Mouse (Mus musculus) E14TG2a.4 (cell line): ENCODE measurements around the gene Racgap1.

Experiments
- CTCF ChIP-seq: conservative IDR thresholded peaks from 2 replicates; pipeline ENCODE4 v1.5.1; 2014; ENCODE audit warnings: low read length
- NANOG ChIP-seq: IDR thresholded peaks from 2 replicates; pipeline ENCODE4 v1.6.1; 2014; ENCODE audit warnings: borderline replicate concordance, low read length, mixed read lengths
- POU5F1 ChIP-seq: IDR thresholded peaks from 2 replicates; pipeline ENCODE4 v1.6.1; 2014; ENCODE audit warnings: low read length, borderline replicate concordance

- TF ChIP-seq POU5F1 (no peak), CTCF (peak; percentile 58), NANOG (no peak)
Measured at GRCm38 (mm10) chr15:99678063-99678800, 26.8 kb upstream of the Racgap1 start.
